8 mouse cellular contexts compared by ENCODE assay signal in genomic region chr14:18326968-18327672, GRCm38 (mm10). TPM values are rescaled to one million over a fixed set of nuclear protein-coding genes. Genes with fewer than 3 reads are reported as not detected.
A peak's percentile ranks its signal among the peaks of the same experiment; 100 is the strongest.
DNase-seq lines count a peak whose midpoint lies in the region; ATAC-seq lines count a peak whose summit lies in the region.

No protein-coding gene starts in this region.

- DNase-seq in layer of hippocampus, postnatal 25 days (ENCODE audit: extremely low spot score in 1 of 2, low spot score in 1 of 2): peak; percentile 17 to 22
- no peak for DNase-seq in layer of hippocampus, adult 9-11 months
- DNase-seq in adrenal gland, postnatal 14 days: peak; percentile 74
- peak; percentile 75 for DNase-seq in hindbrain, embryonic 10.5 days (ENCODE audit: low spot score)
- peak; percentile 53 for DNase-seq in limb, embryonic 11.5 days (ENCODE audit: low spot score)
- peak; percentile 11 for DNase-seq in urinary bladder, postnatal 10 days (ENCODE audit: low spot score)

- no peak overlapping the region for H3K27ac ChIP-seq in embryonic facial prominence, embryonic 15.5 days (replicated peaks)
- peak overlapping the region; percentile 95 for H3K27ac ChIP-seq in hindbrain, embryonic 10.5 days
- H3K27ac ChIP-seq in limb, embryonic 11.5 days (replicated peaks; ENCODE audit: low read depth, low read length): no peak overlapping the region
- H3K27ac ChIP-seq in midbrain, embryonic 13.5 days: peak overlapping the region; percentile 64; the same call in 1 of the 2 replicates

- H3K9ac ChIP-seq in embryonic facial prominence, embryonic 15.5 days: peak overlapping the region; percentile 15; the same call in 1 of the 2 replicates
- H3K9ac ChIP-seq in limb, embryonic 11.5 days (ENCODE audit: low read length): peak overlapping the region; percentile 60
- peak overlapping the region; percentile 76 for H3K9ac ChIP-seq in midbrain, embryonic 13.5 days (replicated peaks)

- no peaks in the 10 kb centered on the region for H3K27me3 ChIP-seq in embryonic facial prominence, embryonic 15.5 days
- no peaks in the 10 kb centered on the region for H3K27me3 ChIP-seq in hindbrain, embryonic 10.5 days (ENCODE audit: insufficient read depth, poor library complexity, severe bottlenecking)
- H3K27me3 ChIP-seq in limb, embryonic 11.5 days (ENCODE audit: control insufficient read depth, insufficient read depth, low read length): no peaks in the 10 kb centered on the region
- H3K27me3 ChIP-seq in midbrain, embryonic 13.5 days: no peaks in the 10 kb centered on the region

- no peaks in the 10 kb centered on the region for H3K36me3 ChIP-seq in embryonic facial prominence, embryonic 15.5 days
- peaks cover 15% of the 10 kb centered on the region for H3K36me3 ChIP-seq in hindbrain, embryonic 10.5 days
- H3K36me3 ChIP-seq in limb, embryonic 11.5 days (ENCODE audit: control insufficient read depth, insufficient read depth, low read length): no peaks in the 10 kb centered on the region
- peaks cover 3% of the 10 kb centered on the region; the same call in 1 of the 2 replicates for H3K36me3 ChIP-seq in midbrain, embryonic 13.5 days

- WGBS in embryonic facial prominence, embryonic 15.5 days: 5% methylated on average over 35 of the region's 37 CpGs
- WGBS in hindbrain, embryonic 10.5 days: under 1% methylated on average over 31 of the region's 37 CpGs
- whole genome bisulfite sequencing in limb, embryonic 11.5 days: 4% methylated on average over 34 of the region's 37 CpGs
- under 1% methylated on average over 36 of the region's 37 CpGs for WGBS in midbrain, embryonic 13.5 days

- H3K4me3 ChIP-seq in embryonic facial prominence, embryonic 15.5 days (replicated peaks): peak overlapping the region; percentile 41
- H3K4me3 ChIP-seq in hindbrain, embryonic 10.5 days: peak overlapping the region; percentile 66
- peak overlapping the region; percentile 37 for H3K4me3 ChIP-seq in limb, embryonic 11.5 days (ENCODE audit: low read depth, low read length)
- H3K4me3 ChIP-seq in midbrain, embryonic 13.5 days (replicated peaks): peak overlapping the region; percentile 53

- H3K9me3 ChIP-seq in embryonic facial prominence, embryonic 15.5 days (replicated peaks): no peaks in the 10 kb centered on the region
- 0 out of 2 replicates have a peak, but pooled peaks cover 3% of the 10 kb centered on the region for H3K9me3 ChIP-seq in hindbrain, embryonic 10.5 days
- no peaks in the 10 kb centered on the region for H3K9me3 ChIP-seq in limb, embryonic 11.5 days (ENCODE audit: control insufficient read depth, low read length)
- H3K9me3 ChIP-seq in midbrain, embryonic 13.5 days: no peaks in the 10 kb centered on the region

- peak overlapping the region; percentile 77 for H3K4me2 ChIP-seq in embryonic facial prominence, embryonic 15.5 days (replicated peaks)
- H3K4me2 ChIP-seq in limb, embryonic 11.5 days (ENCODE audit: low read depth, severe bottlenecking): peak overlapping the region; percentile 72
- peak overlapping the region; percentile 77 for H3K4me2 ChIP-seq in midbrain, embryonic 13.5 days (replicated peaks)

- H3K4me1 ChIP-seq in embryonic facial prominence, embryonic 15.5 days: peaks cover 22% of the 10 kb centered on the region
- peaks cover 38% of the 10 kb centered on the region for H3K4me1 ChIP-seq in hindbrain, embryonic 10.5 days (replicated peaks)
- peaks cover 20% of the 10 kb centered on the region for H3K4me1 ChIP-seq in limb, embryonic 11.5 days (ENCODE audit: control insufficient read depth, insufficient read depth, low read length)
- H3K4me1 ChIP-seq in midbrain, embryonic 13.5 days (replicated peaks): peaks cover 46% of the 10 kb centered on the region

- ATAC-seq in embryonic facial prominence, embryonic 15.5 days (ENCODE audit: insufficient number of reproducible peaks, low FRiP score, low TSS enrichment, low read depth): no peak
- ATAC-seq in limb, embryonic 11.5 days (ENCODE audit: insufficient number of reproducible peaks, low FRiP score, low TSS enrichment, low read depth): peak; percentile 55; the same call in 1 of the 2 replicates
- peak; percentile 63 for ATAC-seq in midbrain, embryonic 13.5 days

RNA-seq across cellular contexts. Expression of gene Ube2e1, which starts 4.5 kb away (rescaled TPM):
- total RNA-seq in layer of hippocampus, postnatal 25 days (2021): 100 to 1,000 TPM; 105 to 110 TPM
- 64.7 and 67.0 TPM in 2 replicates for total RNA-seq in adrenal gland, postnatal 14 days (2021)
- polyA plus RNA-seq in embryonic facial prominence, embryonic 15.5 days (2015; fragmentation: Nextera tagmentation; extraction: Ambion mirVana): 140 and 148 TPM in 2 replicates
- 160 and 166 TPM in 2 replicates for polyA plus RNA-seq in hindbrain, embryonic 10.5 days (2016; fragmentation: Nextera tagmentation; extraction: Ambion mirVana)
- 61.7 and 74.9 TPM in 2 replicates for polyA plus RNA-seq in limb, embryonic 11.5 days (2014; fragmentation: Nextera tagmentation; extraction: Ambion mirVana)
- polyA plus RNA-seq in midbrain, embryonic 13.5 days (2015; fragmentation: Nextera tagmentation; extraction: Ambion mirVana): 219 TPM in 2 replicates

RNA-seq across cellular contexts. Expression of gene Rpl15, which starts 55.9 kb away (rescaled TPM):
- total RNA-seq in layer of hippocampus, postnatal 25 days (2021): 100 to 1,000 TPM; 408 to 422 TPM
- 815 and 940 TPM in 2 replicates for total RNA-seq in adrenal gland, postnatal 14 days (2021)
- polyA plus RNA-seq in embryonic facial prominence, embryonic 15.5 days (2015; fragmentation: Nextera tagmentation; extraction: Ambion mirVana): 390 and 399 TPM in 2 replicates
- polyA plus RNA-seq in hindbrain, embryonic 10.5 days (2016; fragmentation: Nextera tagmentation; extraction: Ambion mirVana): 390 and 457 TPM in 2 replicates
- 488 and 528 TPM in 2 replicates for polyA plus RNA-seq in limb, embryonic 11.5 days (2014; fragmentation: Nextera tagmentation; extraction: Ambion mirVana)
- polyA plus RNA-seq in midbrain, embryonic 13.5 days (2015; fragmentation: Nextera tagmentation; extraction: Ambion mirVana): 322 and 334 TPM in 2 replicates

RNA-seq across cellular contexts. Expression of gene Nkiras1, which starts 56.2 kb away (rescaled TPM):
- total RNA-seq in layer of hippocampus, postnatal 25 days (2021): 10 to 100 TPM; 84.0 to 84.1 TPM
- total RNA-seq in adrenal gland, postnatal 14 days (2021): 23.1 and 27.1 TPM in 2 replicates
- 20.9 and 21.3 TPM in 2 replicates for polyA plus RNA-seq in embryonic facial prominence, embryonic 15.5 days (2015; fragmentation: Nextera tagmentation; extraction: Ambion mirVana)
- 11.4 and 15.0 TPM in 2 replicates for polyA plus RNA-seq in hindbrain, embryonic 10.5 days (2016; fragmentation: Nextera tagmentation; extraction: Ambion mirVana)
- polyA plus RNA-seq in limb, embryonic 11.5 days (2014; fragmentation: Nextera tagmentation; extraction: Ambion mirVana): 10.2 and 12.0 TPM in 2 replicates
- polyA plus RNA-seq in midbrain, embryonic 13.5 days (2015; fragmentation: Nextera tagmentation; extraction: Ambion mirVana): 32.2 and 32.8 TPM in 2 replicates

Comparison
In these comparisons a context has a peak if more than half of its experiments do, and no peak if none do; other contexts are left out.
1. H3K27ac ChIP-seq: peak in hindbrain, embryonic 10.5 days (single experiment) and midbrain, embryonic 13.5 days (single experiment); none in embryonic facial prominence, embryonic 15.5 days (single experiment) and limb, embryonic 11.5 days (single experiment).
2. H3K9ac ChIP-seq: peak in every context shown above with its lines; median percentile 76 in midbrain, embryonic 13.5 days; 60 in limb, embryonic 11.5 days; 15 in embryonic facial prominence, embryonic 15.5 days.
3. Peak in every context shown above with its lines, with median percentiles within 50 percentile points of each other: H3K4me2 ChIP-seq and H3K4me3 ChIP-seq.